Mouse (Mus musculus): Measurements from ENCODE around the gene Olfr721-ps1. TPM values are rescaled to one million over a fixed set of nuclear protein-coding genes. Genes with fewer than 3 reads are reported as not detected.
A peak's percentile ranks its signal among the peaks of the same experiment; 100 is the strongest.

Olfr721-ps1 gene
- not detected in 2 replicates for polyA plus RNA-seq (2015; fragmentation: Nextera tagmentation; extraction: Ambion mirVana)

DNA sequence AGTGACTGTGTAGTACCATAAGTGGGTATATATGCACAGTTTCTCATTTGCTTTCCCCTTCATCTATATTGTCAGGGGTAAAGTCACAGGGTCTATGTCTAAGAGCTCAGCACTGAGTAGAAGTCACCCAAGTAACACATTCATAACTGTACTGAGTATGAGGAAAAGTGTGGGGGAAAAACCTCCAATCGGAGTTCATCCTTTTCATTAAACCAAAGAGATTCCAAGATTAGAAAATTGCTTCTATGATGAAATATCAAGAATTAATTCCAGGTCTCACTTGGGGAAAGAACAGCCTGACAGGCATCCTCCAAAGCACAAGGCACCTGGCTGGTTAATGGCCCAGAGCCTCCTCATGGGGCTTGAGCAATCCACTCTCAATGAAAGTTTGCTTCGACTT is at the start of gene Olfr721-ps1:
Olfr721-ps1 (plus strand) TSS at position 301 of the 400 bp plus-strand sequence.
- DNase-seq (ENCODE audit: low spot score): no peak

GRCm38 (mm10) chr14:14351721-14352590 is 49.1 kb upstream of the Olfr721-ps1 start:
- DNase-seq (ENCODE audit: low spot score): peak; percentile 4

DNA sequence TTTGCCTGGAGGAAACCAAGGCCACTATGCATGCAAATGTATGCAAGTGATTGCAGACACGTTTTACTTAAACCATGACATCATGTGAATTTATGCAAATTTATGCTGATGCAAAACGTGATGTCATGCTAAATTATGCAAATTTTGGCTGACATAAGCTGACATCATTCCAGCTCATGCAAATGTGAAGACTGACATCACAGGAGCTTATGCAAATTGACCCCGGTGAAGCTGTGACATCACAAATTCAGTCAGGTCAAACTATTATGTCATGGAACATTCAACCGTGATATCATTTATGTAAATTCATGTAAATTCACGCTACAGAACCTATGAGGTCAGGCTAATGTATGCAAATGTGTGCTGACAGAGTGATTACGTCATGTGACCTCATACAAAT is 48.5 kb upstream of the Olfr721-ps1 start:
- DNase-seq (ENCODE audit: low spot score): peak; percentile 6

DNA sequence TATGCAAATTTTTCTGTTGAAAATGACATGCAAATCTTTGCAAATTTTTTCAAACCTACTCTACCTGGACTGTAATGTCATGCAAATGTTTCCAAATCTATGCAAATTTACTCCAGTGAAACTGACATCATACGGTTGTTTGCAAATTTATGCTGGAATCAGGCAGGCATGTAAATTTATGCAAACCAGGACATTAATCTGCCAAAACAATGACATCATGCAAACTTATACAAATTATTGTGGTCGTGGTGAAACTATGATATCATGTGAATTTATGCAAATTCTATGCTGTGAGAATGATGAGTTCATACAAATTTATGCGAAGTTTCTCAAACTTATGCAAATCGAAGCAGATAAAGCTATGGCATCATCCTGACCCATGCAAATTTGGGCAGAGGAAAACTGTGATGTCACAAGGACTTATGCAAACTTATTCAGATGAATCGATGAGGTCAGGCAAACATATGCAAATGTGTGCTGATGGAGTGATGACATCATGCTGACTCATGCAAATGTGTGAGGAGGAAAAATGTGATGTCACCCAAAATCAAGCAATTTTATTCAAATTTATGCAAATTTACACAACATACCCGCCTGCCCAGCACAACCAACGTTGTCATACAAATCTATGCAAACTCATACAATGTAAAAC is 47.9 kb upstream of the Olfr721-ps1 start:
- DNase-seq (ENCODE audit: low spot score): peak; percentile 2

GRCm38 (mm10) chr14:14353740-14354510 is 47.2 kb upstream of the Olfr721-ps1 start:
- DNase-seq (ENCODE audit: low spot score): no peak

DNA sequence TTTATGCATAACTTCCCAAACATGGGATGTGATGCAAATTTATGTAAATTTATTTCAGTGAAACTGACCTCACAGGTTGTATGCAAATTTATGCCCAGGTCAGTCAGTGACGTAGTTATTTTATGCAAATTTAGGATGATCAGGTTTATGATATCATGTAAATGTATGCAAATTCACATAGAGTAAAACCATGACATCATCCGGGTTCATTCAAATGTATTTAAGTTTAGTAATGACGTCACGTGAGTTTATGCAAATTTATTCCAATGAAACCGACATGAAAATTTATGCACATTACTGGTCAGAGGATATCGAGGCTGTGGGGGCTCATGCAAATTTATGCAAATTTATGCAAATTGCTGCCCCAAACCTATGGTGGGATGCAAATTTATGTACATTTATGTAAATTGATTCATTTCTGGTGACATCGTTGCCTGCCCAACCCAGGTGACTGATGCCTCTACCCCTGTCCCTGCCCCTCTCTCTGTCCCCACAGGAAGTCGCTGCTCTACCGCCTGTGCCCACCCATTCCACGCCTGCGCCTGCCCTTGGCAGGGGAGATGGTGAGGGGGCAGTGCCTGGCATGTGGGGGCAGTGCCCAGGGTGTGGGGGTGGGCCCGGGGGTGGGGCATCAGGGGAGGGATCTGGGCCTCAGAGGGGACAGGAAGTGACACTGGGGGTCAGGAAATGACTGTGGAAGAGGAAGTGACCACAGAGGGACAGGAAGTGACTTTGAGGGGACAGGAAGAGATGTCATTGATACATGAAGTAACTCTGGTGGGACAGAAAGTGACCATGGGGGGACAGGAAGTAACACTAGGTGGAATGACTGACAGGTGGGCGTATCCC is 46.4 kb upstream of the Olfr721-ps1 start:
- DNase-seq (ENCODE audit: low spot score): no peak

- no peak for DNase-seq (ENCODE audit: low spot score)
These were observed 45.8 kb upstream of the Olfr721-ps1 start for GRCm38 (mm10) chr14:14355360-14355646.

DNA sequence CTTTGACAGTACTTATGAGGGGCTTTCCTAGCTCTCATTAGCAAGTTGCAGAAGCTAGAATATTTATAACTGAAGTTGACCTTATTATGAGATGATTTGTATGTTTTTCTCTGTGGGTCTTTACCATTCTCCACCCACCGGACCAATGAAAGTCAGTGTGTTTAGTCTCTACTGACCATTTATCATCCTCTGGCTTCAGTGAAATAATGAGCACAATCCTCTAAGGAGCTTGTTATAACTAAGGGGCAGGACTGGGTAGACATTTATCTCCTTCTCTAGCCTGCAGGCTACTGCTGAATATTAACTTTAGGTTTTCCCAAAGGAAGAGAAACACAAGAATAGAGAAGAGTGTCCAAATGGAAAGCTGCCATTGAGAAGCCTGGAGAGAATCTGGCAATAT is 5.6 kb upstream of the Olfr721-ps1 start:
- no peak for DNase-seq (ENCODE audit: low spot score)

- DNase-seq (ENCODE audit: low spot score): no peak
These were observed 35.1 kb downstream of the Olfr721-ps1 start for GRCm38 (mm10) chr14:14436078-14436658.

Other genes with a start within 250 kb of the Olfr721-ps1 start
- not detected in 2 replicates for gene Olfr720, start 214.5 kb upstream of the Olfr721-ps1 start, polyA plus RNA-seq (2015; fragmentation: Nextera tagmentation; extraction: Ambion mirVana)
- gene Olfr31, start 78.5 kb upstream of the Olfr721-ps1 start, polyA plus RNA-seq (2015; fragmentation: Nextera tagmentation; extraction: Ambion mirVana): not detected in 2 replicates
- gene Il3ra, start 55.0 kb upstream of the Olfr721-ps1 start, polyA plus RNA-seq (2015; fragmentation: Nextera tagmentation; extraction: Ambion mirVana): 6.5 and 8.5 TPM in 2 replicates

All from thymus, postnatal 0 days (tissue).